Mouse (Mus musculus) left cerebral cortex, adult 11 months (tissue): Measurements from ENCODE around the gene Aox1.

Experiments
- DNase-seq: peaks from one replicate; pipeline ENCODE4 v3.0.0; 2022; ENCODE audit warnings: low spot score

Gene Aox1

GRCm38 (mm10) chr1:58065151-58065550, 35.4 kb downstream of the Aox1 start:
- DNase-seq = no peak

- no peak for DNase-seq
Observed at GRCm38 (mm10) chr1:58065606-58066005, 35.9 kb downstream of the Aox1 start.

GRCm38 (mm10) chr1:58069181-58069580, 39.5 kb downstream of the Aox1 start:
- no peak for DNase-seq

GRCm38 (mm10) chr1:58070091-58070490, 40.4 kb downstream of the Aox1 start:
- DNase-seq = no peak

DNA sequence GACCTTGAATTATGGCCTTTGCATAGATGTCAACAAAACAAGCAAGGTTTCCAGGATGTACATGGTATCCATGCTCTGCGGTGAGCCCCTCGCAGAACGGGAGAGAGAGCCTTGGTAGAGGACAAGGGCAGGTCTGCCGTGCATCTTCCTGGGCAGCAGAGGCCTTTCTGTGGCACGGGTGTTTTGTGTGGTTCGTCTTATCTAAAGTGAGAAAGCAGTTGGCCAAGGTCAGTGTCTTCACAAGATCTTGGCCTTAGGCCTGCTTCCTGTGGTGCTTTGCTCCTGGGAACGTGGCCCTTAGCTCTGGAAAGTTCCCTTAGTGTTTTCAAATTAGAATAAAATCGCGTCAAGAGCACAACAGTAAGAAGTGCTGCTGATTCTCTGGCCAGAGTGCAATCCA, 41.3 kb downstream of the Aox1 start:
- no peak for DNase-seq

DNA sequence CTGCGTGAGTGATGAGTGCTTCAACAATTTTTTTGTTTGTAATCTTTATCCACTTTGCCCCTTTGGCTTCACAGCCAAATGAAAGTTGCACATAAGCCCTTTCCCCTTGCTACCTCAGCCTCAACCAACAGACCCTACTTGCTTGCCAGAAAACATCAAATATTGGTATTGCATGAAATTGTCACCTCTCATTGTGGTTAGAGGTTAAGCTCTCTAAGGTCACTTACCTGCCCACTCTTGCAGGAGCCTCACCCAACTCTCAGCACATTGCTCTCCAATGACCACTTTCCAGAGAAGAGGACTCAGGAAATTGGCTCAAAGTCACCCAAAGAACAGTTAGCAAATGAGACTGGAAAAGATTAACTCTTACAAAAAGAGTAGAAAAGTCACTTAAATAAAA, 41.8 kb downstream of the Aox1 start:
- no peak for DNase-seq

DNA sequence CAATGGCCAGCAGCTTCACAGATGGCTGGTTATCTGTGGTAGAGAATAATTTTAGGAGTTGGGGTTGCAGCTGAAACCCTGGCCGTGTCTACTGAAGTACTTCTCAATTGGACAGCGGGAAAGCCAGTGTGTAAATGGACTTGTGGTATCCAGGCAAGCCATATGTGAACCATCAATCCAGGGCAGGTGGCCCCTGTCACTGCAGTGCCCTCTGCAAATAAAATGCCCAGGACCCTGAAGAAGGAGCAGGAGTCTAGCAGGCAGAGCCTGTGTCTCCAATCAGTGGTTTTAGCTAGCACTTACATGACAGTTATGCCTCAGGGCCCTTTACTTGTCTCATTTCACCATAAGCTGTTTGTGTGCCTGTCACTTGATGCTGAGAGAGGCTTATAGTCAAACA, 42.7 kb downstream of the Aox1 start:
- DNase-seq = no peak

- no peak for DNase-seq
Observed at GRCm38 (mm10) chr1:58072991-58073730, 43.4 kb downstream of the Aox1 start.

DNA sequence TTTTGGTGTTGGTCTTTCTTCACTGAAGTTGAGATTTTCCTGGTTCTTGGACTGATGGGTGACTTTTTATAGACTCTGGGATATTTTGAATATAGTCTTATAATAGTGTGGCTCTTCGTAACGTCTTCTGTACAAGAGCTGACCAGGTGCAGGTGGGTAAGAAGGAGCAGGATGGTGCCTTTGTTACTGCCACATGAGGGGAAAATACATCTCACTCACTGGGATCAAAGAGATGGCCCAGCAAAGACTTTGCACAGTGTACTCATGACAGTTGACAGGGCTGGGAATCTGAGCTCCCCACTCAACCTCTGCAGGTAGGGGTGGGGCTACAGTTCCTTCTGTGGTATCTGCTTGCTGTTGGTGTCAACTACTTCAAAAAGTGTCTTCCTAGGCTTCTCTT, 44.5 kb downstream of the Aox1 start:
- DNase-seq = no peak

GRCm38 (mm10) chr1:58077882-58078281, 48.2 kb downstream of the Aox1 start:
- DNase-seq = no peak

- no peak for DNase-seq
Observed at GRCm38 (mm10) chr1:58078390-58078789, 48.7 kb downstream of the Aox1 start.

GRCm38 (mm10) chr1:58079689-58080088, 50.0 kb downstream of the Aox1 start:
- DNase-seq = no peak

DNA sequence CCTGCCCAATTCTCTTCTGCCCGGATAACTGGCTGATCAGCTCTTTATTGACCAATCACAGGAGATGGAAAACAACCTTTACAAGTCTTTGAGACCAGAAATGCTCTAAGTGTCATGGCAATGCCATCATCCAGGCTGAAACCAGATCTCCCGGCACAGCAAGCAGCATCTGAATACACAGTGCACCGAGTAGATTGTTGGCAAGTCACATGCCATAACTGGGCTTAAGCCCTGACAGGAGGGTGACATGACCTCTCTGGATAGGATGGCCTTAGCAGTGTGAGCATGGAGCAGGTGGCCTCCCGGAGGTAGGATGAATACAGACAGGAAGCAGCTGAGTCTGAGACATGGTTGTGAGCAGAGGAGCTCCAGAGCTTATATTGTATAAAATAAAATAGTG, 50.7 kb downstream of the Aox1 start:
- no peak for DNase-seq

GRCm38 (mm10) chr1:58081356-58081755, 51.6 kb downstream of the Aox1 start:
- DNase-seq = no peak

- no peak for DNase-seq
Observed at GRCm38 (mm10) chr1:58089316-58089715, 59.6 kb downstream of the Aox1 start.

DNA sequence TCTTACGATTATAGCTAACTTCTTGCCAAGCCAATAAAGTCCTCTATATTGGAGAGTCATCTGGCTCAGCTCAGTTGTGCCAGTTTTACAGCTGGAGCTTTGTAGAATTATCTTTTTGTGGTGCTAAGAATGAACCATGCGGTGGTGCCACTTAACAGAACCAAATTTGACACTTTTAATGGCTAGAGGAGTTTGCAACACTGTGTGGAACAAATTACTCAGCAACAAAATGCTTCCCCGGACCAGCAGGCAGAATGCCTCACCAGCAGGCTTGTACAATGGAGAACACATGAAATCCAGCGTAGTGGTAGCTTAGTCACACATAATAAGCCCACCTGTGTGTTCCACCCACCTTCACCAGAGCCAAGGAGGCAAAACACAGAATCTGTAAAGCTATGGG, 60.5 kb downstream of the Aox1 start:
- DNase-seq = no peak

DNA sequence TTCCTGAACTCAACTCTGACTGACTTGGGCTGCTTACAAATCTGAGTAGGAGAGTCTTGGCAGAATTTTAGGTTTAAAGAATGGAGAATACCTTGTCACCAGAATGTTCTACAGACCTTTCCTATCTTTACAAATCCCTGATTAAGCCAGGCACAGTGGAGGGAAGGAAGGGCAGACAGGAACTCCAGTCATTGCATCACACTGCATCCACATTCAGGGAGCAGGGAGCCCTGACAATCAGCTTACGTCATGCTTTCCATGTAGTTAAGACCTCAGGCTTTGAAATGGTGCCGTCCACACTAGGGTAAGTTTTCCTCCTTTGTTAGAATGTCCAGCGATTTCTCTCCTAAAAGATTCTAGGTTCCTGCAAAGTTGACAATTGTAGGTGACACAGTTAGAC, 61.5 kb downstream of the Aox1 start:
- no peak for DNase-seq

DNA sequence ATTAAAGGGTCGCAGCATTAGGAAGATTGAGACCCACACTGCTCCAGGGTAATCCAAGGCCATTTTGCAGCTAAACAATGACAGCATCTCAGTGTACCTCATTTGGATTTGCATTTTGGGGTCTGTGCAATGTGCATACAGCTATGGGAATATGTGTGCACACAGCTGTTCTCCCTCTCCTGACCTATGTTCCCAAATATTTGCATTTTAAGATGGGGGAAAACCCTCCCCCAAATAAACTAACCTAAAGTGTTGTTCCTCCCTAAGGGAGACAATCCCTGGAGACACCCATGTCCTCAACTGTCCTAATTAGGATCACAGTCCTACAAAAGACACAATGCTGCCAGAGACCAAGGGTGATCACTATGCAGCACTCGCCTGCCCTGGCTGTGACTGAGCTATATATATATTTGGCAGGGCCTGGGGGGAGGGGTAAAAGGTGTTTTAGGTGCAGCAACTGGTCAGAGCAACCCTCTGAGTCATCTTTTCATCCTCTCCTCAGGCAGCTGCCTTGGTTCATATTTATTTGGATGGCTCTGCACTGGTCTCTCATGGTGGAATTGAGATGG, 62.3 kb downstream of the Aox1 start:
- no peak for DNase-seq

- no peak for DNase-seq
Observed at GRCm38 (mm10) chr1:58097338-58097737, 67.6 kb downstream of the Aox1 start.

DNA sequence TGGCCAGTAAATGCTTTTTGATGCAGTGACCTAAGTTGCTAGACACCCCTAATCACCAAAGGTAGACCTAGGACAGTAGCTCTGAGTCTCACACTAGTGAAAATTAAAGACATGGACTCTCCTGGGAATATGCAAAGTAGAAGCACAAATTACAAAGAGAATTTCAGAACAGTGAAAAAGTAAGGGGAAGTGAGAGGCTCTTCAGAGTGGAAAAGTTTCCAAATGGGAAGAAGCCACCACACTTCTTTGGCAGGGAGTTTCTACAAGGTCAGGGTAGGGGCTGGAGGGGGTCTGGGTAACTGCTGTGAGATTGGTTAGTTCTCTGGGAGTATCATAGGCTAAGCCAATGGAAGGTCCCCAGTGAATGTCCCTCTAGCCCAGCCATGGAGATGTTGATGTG, 69.4 kb downstream of the Aox1 start:
- DNase-seq = no peak

- DNase-seq = no peak
Observed at GRCm38 (mm10) chr1:58101531-58102146, 71.9 kb downstream of the Aox1 start.

DNA sequence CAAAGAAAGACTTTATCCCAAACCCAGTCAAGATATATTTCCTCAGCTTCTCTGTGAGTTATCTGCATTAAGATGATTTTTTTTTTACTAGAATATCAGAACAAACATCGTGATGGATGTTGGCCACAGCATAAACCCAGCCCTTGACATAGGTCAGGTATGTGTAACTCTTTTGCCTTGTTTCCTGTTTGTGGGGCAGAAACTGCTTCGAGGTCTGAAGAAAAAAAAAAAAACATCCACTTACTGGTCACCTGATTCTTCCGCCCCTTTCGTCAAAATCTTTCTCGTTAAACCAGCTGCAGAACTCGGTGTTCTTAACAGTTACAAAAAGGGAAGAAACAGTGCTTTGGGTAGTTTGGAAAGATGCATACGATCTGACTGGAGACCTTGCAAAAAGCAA, 72.8 kb downstream of the Aox1 start:
- DNase-seq = no peak

GRCm38 (mm10) chr1:58105685-58106084, 76.0 kb downstream of the Aox1 start:
- no peak for DNase-seq

DNA sequence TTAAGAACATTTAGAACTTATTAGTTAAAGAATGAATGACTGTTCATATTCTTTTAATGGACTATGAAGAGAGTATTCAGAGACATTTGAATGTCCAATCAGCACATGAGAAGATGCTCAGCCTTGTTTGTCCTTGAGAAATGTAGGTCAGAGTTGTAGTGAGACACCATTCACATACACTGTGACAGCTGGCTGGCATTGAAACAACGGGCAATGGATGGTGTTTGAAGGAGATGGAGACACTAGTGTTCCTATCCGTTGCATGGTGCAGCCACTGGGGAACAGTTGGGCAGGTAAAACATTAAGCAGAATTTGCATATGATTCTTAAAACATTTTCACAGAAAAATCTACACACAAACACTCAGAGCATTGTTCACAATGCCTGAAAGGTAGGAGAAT, 77.3 kb downstream of the Aox1 start:
- DNase-seq = no peak
